Mouse (Mus musculus) spleen, postnatal 14 days (tissue): ENCODE data around the gene Diaph2.
"Not testable (repeated sequence)": the region's sequence is repeated elsewhere in the genome, so short reads cannot be mapped to it uniquely, and the experiment has no call there.

Source experiments
- DNase-seq, 2 experiments: peaks; one replicate each; pipeline ENCODE4 v3.0.0; 2021 to 2022; ENCODE audit warnings: low spot score in 2 of 2

The Diaph2 gene

GRCm38 (mm10) chrX:130281484-130281883 lies 531.9 kb downstream of the Diaph2 start:
- DNase-seq, result no peak

GRCm38 (mm10) chrX:130287032-130287431 lies 537.5 kb downstream of the Diaph2 start:
- no peak for DNase-seq

- DNase-seq, result no peak
Observed at GRCm38 (mm10) chrX:130289775-130290174, 540.2 kb downstream of the Diaph2 start.

GRCm38 (mm10) chrX:130350808-130351435 lies 601.4 kb downstream of the Diaph2 start:
- no peak for DNase-seq

GRCm38 (mm10) chrX:130351480-130351879 lies 601.9 kb downstream of the Diaph2 start:
- no peak for DNase-seq

- DNase-seq, result no peak
Observed at GRCm38 (mm10) chrX:130393508-130394145, 644.1 kb downstream of the Diaph2 start.

GRCm38 (mm10) chrX:130403214-130403613 lies 653.7 kb downstream of the Diaph2 start:
- DNase-seq, result no peak

GRCm38 (mm10) chrX:130407471-130407870 lies 657.9 kb downstream of the Diaph2 start:
- DNase-seq, result not testable (repeated sequence)

- DNase-seq, result no peak
Observed at GRCm38 (mm10) chrX:130408985-130409384, 659.4 kb downstream of the Diaph2 start.

GRCm38 (mm10) chrX:130423134-130423533 lies 673.6 kb downstream of the Diaph2 start:
- no peak for DNase-seq

- no peak for DNase-seq
Observed at GRCm38 (mm10) chrX:130451822-130452487, 702.4 kb downstream of the Diaph2 start.

GRCm38 (mm10) chrX:130452488-130452823 lies 702.9 kb downstream of the Diaph2 start:
- no peak for DNase-seq

GRCm38 (mm10) chrX:130473133-130473532 lies 723.6 kb downstream of the Diaph2 start:
- DNase-seq, result no peak

GRCm38 (mm10) chrX:130480877-130481276 lies 731.3 kb downstream of the Diaph2 start:
- no peak for DNase-seq

GRCm38 (mm10) chrX:130502680-130503464 lies 753.3 kb downstream of the Diaph2 start:
- no peak for DNase-seq

- DNase-seq, result no peak
Observed at GRCm38 (mm10) chrX:130503465-130503860, 753.9 kb downstream of the Diaph2 start.

GRCm38 (mm10) chrX:130505626-130506025 lies 756.1 kb downstream of the Diaph2 start:
- no peak for DNase-seq
